Mouse (Mus musculus) frontal cortex, postnatal 10 days (tissue): ENCODE measurements around the gene Plscr3.
"Not testable (repeated sequence)": the region's sequence is repeated elsewhere in the genome, so short reads cannot be mapped to it uniquely, and the experiment has no call there.

Source experiments
- DNase-seq, 2 experiments: peaks; one replicate each; pipeline ENCODE4 v3.0.0; 2022; ENCODE audit warnings: low spot score in 2 of 2, mixed read lengths in 1 of 2

Plscr3 gene

DNA sequence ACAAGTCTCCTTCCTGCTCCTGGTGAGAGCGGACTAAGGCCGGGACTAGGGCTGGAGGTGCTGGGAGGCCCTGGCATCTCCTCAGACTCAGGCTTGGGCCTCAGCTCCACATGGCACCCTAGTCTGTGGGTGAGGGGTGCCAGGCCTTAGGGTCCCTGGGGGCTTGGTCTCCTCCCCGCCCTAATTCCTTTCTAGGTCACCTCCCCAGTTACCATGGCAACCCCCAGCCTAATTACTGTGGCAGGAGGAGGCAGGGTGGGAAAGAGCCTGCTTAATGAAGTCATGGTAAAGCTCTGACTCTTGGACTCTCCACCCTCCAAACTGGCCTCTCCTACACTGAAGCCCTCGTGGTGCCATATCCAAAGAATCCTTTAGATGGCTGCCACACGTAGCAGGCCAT lies 17.3 kb upstream of the Plscr3 start:
- no peak for DNase-seq

DNA sequence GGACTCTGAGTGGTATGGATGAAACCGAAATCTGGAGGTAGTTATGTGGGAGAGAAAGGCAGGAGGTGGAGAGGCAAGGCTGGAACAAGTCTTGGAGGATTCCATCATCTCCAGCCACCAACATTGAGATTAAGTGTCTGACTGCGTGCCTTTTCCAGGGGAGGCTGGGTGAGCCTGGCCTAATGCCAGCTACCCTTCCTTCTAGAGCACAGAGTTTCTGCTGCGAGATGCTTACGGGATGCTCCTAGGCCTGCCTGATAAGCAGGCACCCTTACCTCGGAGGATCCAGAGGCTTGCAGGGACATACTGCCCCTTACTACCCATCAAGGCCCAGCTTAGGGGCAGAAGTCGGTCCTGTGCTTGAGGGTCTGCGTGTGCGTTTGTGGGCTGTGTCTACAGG lies 12.6 kb upstream of the Plscr3 start:
- DNase-seq: no peak

DNA sequence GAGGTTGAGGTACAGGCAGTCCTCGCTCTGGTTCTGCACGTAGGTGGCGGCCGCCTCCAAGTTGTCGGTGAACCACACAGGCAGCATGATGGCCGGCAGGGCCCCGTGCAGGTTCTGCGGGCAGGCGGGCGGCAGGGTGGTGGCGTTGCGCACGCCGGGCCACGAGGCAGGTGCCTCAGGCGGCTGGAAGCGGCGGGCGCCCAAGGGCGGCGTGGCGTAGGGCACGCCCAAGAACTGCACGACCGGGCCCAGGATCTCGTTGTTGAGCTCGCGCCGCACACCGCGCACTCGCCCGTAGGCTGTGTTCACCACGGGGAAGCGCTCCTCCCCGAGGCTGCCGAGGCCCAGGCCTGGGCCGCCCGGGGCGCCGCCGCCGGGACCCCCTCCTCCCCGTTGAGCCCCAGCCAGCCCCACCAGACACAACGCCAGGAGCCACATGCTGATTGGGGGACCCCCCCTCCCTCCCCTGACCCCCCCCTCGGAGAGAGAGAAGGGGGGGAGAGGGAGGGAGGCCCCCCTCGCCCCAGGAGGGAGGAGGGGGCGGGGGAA lies 12.1 kb upstream of the Plscr3 start:
- no peak for DNase-seq

DNA sequence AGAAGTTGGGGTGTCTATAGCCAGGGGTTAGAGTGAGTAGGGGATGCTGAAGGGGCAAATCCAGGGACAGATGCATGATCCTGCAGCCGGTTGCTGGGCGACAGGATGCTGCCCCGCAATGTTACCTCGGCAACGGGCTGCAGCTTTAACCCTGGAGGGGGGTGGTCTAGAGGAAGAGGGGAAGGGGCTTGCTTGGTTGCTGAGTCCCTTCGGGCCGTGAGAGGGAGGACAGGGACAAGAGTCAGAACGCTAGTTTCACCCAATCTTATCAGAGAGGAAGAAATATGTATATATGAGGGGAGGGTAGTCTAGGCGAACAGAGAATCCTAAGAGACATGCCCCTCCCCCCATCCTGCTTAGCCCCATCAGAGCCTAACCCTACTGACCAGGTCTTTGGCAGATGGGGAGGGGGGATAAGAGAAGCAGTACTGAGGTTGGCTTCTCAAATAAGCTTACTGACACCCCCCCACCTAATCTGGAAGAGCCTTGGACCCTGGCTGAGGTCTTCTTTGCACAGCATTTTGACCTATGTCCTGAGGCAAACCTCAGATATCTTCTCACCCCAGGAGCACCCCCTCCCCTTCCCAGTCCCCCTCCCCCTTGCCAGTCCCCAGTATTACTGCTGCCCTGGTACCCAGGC lies 10.7 kb upstream of the Plscr3 start:
- no peak for DNase-seq

DNA sequence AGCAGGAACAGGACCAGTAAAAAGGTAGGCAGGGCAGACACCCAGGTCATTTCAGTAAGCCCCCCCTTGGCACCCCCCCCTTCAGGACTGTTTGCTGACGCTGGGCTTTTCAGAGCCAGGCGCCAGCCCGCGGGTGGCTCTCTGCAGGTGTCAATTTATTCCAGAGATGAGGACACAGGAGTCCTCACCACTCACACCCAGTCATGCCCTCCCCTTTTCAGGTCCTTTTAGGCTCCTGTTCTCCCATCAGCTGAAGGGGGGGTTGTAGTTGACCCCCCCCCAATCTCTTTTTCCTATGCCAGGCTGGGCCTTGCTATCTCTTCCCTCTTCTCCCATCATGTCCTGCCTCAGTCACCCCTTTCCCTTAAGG lies 10.2 kb upstream of the Plscr3 start:
- DNase-seq: no peak

DNA sequence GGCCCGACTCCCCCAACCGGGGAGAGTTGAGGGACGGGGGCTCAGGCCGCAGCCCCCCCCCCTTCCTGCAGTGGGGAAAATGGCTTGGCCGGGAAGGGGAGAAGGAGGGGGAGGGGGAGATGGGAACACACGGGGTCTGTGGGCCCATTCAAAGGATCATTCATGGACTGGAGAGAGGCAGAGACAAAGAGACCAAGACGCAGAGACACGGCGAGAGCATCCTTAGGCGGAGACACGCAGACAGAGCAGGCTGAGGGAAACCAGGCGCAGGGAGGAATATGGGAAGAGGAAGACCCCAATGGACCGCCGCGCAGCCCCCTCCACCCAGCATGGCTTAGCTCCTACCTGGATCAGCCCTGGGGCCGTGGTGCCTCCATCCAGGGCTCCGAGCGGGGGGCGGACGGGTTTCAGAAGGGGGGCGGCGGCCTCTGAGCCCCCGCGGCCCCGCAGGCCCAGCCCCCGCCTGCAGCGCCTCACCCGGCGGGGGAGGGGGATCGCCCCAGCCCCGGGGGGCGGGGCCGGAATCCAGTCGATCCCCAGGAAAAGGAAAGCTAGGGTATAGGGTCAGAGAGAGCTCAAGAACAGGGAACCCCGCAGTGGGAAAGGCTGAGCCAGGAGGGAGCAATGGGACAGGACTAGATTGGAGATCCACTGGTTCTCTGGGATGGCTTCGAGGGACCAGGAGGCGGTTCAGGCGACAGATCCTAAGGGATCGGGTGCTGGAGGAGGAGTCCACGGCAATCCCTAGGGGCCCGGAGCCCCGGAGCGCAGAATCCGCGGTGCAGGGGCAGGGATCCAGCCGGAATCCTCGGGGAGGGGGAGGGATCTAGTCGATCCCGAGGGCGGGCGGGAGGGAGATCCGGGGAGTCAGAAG lies 9.2 kb upstream of the Plscr3 start:
- peak; percentile 50 to 54 for DNase-seq

DNA sequence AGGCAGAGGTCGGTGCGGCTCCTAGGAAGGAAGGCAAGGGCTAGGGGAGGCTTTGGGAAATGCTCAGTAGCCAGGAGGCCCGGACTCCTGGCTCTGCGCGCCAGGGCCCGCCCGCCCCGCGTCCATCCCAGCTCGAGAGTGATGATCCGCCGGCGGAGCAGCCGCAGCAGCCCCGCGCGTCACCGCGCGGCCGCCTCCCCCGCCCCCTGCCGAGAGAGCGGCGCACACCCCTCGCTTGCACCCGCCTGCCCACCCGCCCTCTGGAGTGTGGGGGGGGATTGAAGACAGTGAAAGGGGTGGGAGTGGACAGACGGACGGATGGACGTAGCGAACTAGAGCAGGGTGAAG lies 8.6 kb upstream of the Plscr3 start, which contains the start of gene Nlgn2:
Nlgn2 (minus strand) TSS at position 181 of the 348 bp plus-strand sequence.
- no peak for DNase-seq

DNA sequence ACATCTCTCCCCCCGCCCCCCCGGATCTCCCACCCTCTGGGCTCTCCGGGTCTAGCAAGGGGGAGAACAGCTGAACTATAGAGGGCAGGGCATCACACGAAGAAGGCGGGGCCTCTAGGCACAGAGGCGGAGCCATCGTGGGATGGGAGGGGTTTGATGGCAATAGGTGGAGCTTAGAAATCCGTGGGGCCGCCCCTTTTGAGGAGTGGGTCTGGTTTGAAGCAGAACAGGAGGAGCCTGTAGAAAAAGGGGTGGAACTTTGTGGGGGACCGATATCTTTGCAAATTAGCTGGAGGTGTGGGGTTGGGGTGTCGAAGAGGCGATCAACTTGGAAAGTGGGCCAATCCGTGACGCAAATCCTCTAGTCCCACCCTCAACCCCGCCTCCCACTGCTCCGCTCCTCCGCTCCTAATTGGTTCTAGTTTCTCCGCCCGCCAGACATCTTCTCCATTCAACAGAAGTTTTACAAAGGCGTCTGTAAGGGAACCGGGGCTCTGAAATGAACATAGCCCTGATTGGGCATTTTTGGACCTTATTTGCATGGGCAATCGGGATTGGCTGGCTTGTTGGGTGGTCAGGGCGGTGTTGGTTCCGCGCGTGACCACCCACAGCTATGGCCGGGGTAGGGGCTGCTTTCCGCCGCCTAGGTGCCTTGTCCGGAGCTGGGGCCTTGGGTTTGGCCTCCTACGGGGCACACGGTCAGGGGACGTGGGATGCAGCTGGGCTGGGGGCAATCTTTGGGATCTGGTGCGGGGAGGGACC lies 8.0 kb upstream of the Plscr3 start, which contains the start of gene Tmem256:
Tmem256 (plus strand) TSS at position 563 of the 762 bp plus-strand sequence.
- DNase-seq: peak; percentile 96 to 97

DNA sequence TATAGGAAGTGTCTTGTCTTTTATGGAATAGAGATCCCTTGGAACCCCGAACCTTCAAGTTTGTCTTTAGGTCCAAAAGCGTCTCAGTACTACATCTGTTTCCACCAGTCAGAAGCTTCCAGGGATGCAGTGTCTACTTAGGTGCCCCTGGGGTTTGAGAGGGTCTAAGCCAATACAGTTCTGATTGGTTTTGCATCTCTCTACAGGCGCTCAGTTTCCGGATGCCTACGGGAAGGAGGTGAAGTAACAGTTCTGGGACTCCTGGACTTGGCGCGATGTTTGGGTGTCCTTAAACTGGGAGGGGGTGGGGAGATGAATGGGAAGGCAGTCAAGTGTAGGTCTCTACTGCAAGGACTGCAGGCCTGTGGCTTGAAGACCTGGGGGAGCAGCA lies 7.5 kb upstream of the Plscr3 start:
- no peak for DNase-seq

DNA sequence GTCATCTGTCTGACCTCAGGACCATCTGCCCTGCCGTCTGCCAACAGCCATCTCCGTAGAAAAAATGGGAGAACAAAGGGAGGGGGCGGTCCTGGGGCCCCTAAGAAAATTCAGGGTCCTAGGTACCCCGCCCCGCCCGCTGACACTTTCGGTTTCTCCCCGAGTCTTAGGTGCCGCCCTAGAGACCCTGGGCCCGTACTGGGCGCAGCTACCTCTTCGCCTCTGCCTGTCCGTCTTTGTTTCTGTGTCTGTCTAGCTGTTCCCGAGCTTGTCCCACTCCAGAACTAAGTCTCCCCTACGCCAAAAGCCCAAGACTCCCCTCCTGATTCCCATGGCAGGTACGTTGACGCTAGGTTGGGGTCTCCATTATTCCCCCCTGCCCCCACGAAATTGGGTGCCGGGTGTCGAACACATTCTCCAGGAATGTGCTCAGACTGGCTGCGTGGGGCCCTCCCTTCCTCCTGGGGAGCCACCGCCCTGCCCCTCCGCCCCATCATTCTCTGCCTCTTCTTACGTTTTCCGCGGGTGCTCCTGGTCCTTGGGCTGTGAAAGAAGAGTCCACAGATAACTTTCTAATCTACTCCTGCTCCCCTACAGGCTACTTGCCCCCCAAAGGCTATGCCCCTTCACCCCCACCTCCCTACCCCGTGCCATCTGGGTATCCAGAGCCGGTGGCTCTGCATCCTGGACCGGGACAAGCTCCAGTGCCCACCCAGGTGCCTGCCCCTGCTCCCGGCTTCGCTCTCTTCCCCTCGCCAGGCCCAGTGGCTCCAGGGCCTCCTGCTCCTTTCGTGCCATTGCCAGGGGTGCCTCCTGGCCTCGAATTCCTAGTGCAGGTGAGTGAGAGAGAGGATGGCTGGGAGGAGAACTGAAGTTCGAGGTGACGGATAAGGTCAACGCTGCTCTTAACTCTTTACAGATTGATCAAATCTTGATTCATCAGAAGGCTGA lies 837 bp downstream of the Plscr3 start:
- no peak for DNase-seq

DNA sequence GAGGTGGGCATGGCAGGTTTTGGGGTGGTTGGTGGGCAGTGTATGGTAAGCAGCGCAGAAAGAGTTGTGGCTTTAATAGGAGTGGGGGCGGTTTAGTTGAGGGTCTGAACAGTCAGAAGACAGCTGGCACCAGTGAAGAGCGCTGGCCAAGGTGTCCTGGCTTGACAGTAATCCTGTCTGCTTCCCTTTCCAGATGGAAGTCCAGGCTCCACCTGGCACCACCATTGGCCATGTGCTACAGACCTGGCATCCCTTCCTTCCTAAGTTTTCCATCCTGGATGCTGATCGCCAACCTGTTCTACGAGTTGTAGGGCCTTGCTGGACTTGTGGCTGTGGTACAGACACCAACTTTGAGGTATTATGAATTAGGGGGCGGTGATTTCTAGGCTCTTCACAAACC lies 1.8 kb downstream of the Plscr3 start:
- DNase-seq: no peak

DNA sequence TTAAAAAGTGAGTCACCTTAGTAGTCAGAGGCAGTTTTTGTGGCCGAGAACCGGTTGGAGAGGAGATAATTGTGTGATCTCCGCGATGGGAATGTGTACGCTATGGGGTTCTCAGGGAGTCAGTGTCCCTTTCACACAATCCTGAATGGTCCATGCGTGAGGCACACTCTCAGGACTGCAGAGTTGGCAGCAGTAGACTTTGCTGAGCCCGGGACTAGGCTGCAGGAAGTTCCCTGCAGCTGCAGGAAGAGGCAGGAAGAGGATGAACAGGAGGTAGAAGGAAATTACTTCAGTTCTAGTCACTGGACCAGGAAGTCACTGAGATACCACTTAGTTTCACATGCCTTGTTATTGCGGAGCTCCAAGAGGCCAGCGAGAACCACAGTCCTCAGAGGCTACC lies 3.0 kb downstream of the Plscr3 start:
- no peak for DNase-seq

DNA sequence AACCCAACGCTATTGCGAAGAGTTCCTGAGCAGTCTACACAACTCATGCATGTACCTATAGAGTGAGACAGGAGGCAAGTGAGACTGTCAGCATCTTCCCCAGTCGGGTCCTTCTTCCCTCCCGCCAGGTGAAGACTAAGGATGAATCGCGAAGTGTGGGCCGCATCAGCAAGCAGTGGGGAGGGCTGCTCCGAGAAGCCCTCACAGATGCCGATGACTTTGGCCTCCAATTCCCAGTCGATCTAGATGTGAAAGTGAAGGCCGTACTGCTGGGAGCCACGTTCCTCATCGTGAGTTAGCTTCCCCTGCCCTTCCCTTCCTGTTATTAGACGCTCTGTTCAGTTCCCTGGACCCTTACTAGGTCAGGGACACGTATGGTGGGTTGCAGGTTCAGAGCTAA lies 3.7 kb downstream of the Plscr3 start:
- DNase-seq: no peak

DNA sequence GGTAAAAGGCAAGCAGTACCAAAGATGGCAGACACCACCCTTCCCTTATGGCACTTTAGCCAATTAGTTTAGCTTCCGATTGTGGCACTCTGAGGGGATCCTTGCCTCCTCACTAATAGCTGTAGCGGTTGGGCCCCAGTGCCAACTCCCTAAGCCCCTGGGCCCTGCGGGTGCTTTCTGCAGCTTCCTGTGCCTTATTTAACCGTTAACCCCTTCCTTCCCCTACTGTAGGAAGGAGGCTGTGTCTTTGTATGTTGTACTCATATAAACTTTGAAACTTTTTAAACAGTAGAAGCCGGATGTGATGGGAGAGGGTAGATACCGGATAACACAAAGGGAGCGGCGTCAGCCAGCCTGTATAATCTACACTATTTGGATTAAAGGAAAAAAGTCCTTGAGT lies 4.6 kb downstream of the Plscr3 start:
- no peak for DNase-seq

DNA sequence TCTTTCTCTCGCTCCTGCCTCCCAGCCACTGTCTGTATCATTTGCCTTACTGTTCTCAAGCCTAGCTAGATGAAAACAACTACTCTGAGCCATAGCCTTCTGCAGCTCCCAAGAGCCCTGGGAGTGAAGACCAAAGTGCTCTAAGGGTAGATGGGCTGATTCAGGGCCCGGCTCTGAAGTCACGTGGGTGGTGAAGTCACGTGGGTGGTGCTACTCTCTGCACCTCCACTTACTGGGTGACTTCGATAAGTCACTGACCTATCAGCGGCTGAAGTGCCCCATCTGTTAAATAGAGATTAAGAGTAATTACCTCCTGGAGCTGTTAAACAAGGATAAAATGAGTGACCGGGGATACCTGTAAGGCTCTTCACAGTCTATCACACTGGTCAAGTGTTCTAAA lies 7.8 kb downstream of the Plscr3 start:
- no peak for DNase-seq

DNA sequence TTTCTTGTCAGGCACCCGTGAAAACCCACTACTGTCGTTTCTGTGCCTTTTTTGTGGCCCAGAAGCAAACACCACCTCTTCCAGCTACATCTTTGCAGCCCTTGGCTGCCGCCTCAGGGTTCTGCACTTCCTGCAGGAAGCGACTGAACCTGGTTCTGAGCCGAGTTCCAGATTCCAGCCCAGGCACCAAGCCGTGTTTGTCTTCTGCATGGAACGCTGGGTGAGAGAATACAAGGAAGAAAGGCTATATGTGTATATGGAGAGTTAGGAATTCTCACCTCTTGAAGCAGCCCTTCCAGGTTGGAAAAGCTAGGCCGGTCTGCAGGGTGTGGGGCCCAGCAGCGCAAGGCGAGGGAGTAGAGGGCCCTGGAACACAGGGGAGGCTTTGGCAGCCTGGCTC lies 8.5 kb downstream of the Plscr3 start:
- no peak for DNase-seq

DNA sequence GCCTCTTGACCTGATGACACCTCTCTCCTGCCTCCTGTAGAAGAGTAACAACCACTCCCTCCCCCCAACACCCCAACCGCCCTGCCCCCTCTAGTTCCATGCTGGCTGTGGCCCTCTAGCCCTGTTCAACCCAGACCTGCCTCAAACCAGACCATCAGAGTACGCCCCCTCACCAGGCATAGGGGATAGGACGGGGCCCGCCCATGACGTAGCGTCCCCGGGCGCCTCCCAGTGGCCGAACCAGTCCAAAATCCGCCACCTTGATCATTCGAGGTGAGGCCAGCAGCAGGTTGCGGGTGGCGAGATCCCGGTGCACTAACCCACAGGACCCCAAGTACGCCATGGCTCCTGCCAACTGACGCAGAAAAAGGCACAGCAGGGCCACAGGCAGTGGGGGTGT lies 9.2 kb downstream of the Plscr3 start:
- no peak for DNase-seq

DNA sequence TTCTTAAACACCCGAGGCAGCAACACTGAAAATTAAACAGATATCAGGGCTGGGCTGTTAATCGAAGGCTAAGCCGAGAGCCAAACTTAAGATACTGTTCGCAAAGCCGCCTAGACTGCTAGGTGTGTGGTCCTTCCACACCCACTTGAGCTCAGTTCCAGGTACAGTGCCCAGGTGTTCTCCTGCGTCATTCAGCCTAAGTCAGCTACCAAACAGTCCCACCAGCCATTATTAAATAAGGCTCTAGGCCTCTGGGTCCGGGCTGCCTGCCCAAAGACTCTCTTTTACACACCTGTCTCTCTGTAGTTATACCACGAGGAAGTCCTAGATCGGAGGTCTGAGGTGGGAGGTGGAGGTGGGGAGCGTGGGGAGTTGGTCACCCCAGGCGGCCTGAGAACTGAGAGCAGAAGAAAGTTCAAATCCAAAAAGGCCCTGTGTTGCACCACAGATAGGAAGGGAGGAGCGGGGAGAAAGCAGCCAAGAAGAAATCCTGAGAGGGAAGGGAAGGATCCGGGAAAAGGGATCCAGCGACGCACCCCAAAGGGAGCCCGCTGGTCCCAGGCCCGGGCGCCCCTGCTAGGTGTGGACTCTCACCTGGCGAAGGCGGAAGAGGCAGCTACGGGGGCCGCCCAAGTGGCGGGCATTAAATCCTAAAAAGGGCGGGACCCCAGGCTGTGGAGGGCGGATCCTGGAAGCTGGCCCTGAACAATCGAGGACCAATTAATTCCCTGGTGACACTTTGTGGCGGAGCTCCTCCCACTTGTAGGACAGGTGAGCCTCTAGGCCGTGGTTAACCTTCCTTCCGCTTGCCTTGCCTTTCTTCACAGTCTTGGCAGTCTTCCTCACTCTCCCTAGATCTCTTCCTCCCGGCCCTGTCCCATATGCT lies 12.2 kb downstream of the Plscr3 start, which contains the start of gene Tnk1:
Tnk1 (minus strand) TSS at position 618 of the 886 bp plus-strand sequence.
- DNase-seq: no peak

DNA sequence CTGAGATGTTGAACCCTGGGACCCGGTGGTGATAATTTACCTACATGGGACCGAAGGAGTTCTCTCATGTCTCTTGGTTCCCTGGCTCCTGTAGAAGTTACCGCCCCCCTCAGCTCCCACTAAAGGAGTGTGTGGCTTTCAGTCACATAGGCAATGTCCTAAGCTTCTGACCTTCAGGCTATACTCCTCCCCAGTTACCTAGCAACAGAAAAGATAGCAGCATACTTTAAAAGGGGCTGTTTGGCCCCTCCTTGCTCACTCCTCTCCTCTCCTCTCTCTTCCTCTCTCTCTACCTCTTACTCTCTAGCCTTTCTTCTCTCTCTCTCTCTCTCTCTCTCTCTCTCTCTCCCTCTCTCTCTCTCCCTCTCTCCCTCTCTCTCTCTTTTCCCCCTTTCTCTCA lies 17.6 kb downstream of the Plscr3 start:
- not testable (repeated sequence) for DNase-seq
